Mouse (Mus musculus): ENCODE results near the gene Aoc3.

GRCm38 (mm10) chr11:101287306-101287705, 43.1 kb upstream of the Aoc3 start:
- TF ChIP-seq POLR2A (IDR thresholded peaks at IDR 0.05; ENCODE audit: control insufficient read depth in 1 of 2, insufficient read depth in 1 of 2, low read depth in 1 of 2, low read length in 2 of 2, poor library complexity in 1 of 2) (no peak), ZMIZ1 (IDR thresholded peaks at IDR 0.05; ENCODE audit: low read depth, low read length) (no peak), EP300 (IDR thresholded peaks at IDR 0.05; ENCODE audit: low read depth in 1 of 2, low read length in 2 of 2) (no peak), CHD1 (IDR thresholded peaks at IDR 0.05; ENCODE audit: low read depth, low read length) (no peak), POLR2AphosphoS2 (IDR thresholded peaks at IDR 0.05; ENCODE audit: low read length) (no peak), CTCF (IDR thresholded peaks at IDR 0.05 in 2 of 3, conservative IDR thresholded peaks at IDR 0.05 in 1 of 3; ENCODE audit: control insufficient read depth in 1 of 3, insufficient read depth in 1 of 3, low read depth in 2 of 3, low read length in 3 of 3, poor library complexity in 1 of 3, severe bottlenecking in 1 of 3) (no peak), USF1 (IDR thresholded peaks at IDR 0.05; ENCODE audit: low read depth, low read length) (no peak), MAFK (IDR thresholded peaks at IDR 0.05; ENCODE audit: borderline replicate concordance, low read depth, low read length) (no peak), RCOR1 (IDR thresholded peaks at IDR 0.05; ENCODE audit: low read depth, low read length) (no peak), SMC3 (IDR thresholded peaks at IDR 0.05; ENCODE audit: low read depth, low read length) (no peak), TAL1 (IDR thresholded peaks at IDR 0.05; ENCODE audit: low read length) (no peak)

Data from MEL (cell line).